Mouse (Mus musculus): ENCODE data around the gene Kazn.

The Kazn gene

GRCm38 (mm10) chr4:142242750-142243383 is 3.7 kb upstream of the Kazn start:
- no peak for DNase-seq (ENCODE audit: low read depth in 1 of 2, low spot score in 2 of 2)

- no peak for DNase-seq (ENCODE audit: low read depth in 1 of 2, low spot score in 2 of 2)
Observed at GRCm38 (mm10) chr4:142242164-142242563, 3.0 kb upstream of the Kazn start.

GRCm38 (mm10) chr4:142240874-142241273 is 1.7 kb upstream of the Kazn start:
- no peak for DNase-seq (ENCODE audit: low read depth in 1 of 2, low spot score in 2 of 2)

DNA sequence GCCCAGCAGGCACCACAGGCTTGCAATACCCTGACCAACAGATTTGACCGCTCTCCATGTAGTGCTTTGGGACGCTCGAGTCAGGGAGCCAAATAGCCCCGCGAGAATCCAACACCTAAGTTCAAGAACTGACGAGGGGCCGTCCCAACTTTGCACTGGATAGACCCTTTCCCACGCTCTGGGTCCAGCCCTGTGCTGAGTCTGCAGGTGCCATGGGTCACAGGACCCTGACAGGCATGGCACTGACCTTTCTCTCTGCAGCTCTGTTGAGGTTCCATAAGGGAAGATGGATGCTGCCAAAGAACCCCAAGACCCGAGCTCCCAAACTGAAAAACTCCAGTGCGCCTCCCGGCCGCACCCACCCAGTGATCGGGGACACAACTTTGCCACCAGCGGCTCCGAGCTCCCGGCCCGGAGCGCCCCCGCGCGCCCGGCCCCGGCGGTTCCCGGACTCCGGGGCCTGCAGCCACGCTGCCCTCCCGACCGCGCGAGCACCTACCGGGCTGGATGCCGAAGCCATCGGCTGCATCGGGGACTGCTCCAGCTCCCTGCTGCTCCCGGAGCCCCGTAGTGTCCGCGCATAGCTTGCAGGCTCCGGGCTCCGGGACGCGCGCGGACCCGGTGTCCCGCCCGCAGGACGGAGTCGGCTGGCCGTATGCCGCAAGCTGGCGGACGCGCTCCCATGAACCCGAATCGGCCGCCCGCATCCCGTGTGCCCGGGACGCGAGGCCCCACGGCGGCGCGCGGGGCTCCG is 538 bp downstream of the Kazn start:
- no peak for DNase-seq (ENCODE audit: low read depth in 1 of 2, low spot score in 2 of 2)

DNA sequence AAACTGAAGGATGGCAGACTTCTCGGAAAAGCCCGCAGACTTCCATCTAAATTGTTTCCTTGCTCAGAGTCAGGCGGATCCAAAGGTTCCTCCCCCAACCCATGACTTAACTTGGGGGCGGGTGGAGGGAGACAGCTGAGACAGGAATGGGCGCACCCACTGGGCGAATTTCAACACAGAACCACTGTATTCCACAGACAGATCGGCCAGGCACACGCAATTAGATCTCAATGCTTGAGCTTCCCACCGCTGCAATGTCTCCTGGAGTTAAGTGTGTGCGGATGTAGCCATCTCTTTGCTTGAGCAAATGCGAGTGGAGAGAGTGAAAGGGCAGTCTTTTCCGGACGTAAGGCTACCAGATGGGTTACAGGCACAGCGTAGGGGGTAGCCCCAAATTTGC is 1.2 kb downstream of the Kazn start:
- no peak for DNase-seq (ENCODE audit: low read depth in 1 of 2, low spot score in 2 of 2)

DNA sequence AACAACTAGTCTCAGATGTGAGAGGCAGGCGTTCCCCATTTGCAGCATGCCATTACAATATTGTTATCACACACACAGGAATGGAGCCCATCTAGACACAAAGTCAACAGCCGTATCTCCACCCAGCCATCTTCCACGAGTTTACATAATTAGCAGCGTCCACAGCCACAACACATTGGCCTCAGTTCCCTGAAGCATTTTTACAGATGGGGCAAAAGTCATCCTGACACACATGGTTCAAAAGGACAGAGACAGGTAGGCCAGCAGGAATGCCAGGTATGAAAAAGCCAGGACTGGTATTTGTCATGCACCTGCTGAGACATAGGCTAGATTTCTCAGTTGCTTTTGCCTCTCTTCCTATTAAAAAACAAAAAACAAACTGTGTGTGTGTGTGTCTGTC is 2.5 kb downstream of the Kazn start:
- DNase-seq (ENCODE audit: low read depth in 1 of 2, low spot score in 2 of 2): no peak

- DNase-seq (ENCODE audit: low read depth in 1 of 2, low spot score in 2 of 2): no peak
Observed at GRCm38 (mm10) chr4:142235426-142235825, 3.8 kb downstream of the Kazn start.

- no peak for DNase-seq (ENCODE audit: low read depth in 1 of 2, low spot score in 2 of 2)
Observed at GRCm38 (mm10) chr4:142234828-142235227, 4.4 kb downstream of the Kazn start.

DNA sequence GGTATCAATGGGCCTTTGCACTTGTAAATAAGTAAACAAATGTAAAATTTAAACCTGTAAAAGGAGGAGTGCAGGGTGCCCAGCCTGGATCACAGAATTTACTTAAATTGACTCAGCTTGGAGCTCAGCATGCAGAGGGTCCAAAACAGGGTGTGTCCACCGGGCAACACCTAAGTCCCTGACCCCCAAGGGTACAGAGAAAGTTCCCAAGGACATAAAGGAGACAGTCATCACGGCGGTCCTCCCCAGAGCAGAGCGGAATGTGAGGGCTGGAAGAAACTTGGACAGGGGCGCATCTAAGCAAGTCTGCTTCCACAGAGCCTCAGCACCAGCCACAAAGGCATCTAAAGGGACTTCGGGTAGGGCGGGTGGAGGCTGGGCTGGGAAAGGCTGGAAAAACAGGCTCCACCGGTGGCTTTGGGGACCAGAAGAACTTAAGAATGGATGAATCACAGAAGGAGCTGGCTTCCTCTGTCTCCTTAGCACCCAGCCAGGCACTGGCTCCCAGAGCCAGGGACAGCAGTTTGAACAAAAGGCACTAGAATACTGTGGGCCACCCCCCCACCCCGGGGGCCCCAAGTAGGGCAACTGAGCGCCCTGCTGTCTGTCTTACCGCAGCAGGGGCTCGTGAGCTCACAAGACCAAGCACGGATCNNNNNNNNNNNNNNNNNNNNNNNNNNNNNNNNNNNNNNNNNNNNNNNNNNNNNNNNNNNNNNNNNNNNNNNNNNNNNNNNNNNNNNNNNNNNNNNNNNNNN is 10.2 kb downstream of the Kazn start:
- no peak for DNase-seq (ENCODE audit: low read depth in 1 of 2, low spot score in 2 of 2)

DNA sequence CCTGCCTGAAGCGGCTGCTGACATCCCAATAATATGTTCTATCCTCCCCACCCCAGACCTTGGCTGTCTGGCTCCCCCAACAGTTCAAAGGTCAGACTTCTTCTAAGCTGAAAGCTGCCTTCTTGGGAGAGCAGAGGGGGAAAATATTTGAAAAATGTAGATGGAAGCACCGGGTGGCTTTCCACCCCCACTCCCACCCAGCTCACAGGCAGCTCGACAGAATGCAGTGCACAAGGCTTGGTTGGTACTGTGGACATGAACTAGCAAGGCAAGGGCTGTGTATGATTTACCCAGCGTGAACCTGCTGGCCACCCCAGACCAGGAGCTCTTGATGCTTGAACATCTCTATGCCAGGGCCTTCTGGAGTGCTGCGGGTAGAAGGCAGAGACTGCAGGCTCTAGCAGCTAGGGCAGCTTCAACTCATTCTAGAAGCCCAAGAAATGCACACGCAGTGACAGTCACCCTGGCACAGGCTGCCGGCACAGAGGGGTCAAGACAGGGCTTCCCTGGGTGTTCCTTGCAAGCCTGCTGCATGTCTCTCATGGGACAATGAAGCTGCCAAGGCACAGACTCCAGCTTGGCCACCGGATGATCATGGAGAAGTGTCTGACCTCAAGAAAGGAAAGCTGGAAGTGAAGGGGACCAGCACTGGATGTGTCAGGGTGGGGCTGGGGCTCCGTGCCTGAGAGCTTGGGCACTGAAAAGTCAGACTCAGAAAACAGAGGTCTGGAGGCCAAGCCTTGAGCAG is 15.1 kb downstream of the Kazn start:
- DNase-seq (ENCODE audit: low read depth in 1 of 2, low spot score in 2 of 2): no peak

GRCm38 (mm10) chr4:142222385-142222784 is 16.8 kb downstream of the Kazn start:
- no peak for DNase-seq (ENCODE audit: low read depth in 1 of 2, low spot score in 2 of 2)

DNA sequence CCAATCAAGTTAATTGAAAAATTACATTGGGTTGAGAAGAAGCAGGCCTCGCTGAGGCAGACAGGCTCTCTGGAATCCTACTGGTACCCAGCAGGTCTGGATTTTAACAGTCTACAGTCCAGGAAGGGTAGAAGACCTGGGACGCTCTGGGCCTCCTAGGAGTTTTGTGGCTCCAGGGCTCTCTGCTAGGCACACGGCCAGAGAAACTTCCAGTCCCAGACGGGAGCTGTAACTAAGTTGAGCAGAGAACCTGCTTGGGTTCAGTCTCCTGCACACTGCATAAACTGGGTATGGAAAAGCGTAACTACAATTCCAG is 17.5 kb downstream of the Kazn start:
- no peak for DNase-seq (ENCODE audit: low read depth in 1 of 2, low spot score in 2 of 2)

GRCm38 (mm10) chr4:142221025-142221756 is 18.0 kb downstream of the Kazn start:
- DNase-seq (ENCODE audit: low read depth in 1 of 2, low spot score in 2 of 2): no peak

DNA sequence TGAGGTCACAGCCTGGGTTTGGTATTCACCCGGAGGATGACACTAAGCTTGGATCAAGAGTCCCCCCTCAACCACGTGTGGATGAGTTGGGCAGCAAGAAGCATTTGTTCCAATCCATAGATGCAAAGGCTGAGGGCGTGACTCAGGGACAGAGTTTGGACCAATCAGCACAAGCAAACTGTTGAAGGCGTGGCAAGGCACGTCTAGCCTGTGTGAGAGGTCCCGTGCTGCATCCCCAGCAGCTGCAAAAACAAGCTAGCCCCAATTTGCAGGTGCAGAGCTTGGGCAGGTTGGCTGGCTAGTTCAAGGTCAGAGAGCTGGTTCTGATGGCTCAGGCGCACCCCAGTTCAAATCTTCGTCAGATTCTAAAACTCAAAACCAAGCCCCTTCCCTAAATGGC is 20.2 kb downstream of the Kazn start:
- no peak for DNase-seq (ENCODE audit: low read depth in 1 of 2, low spot score in 2 of 2)

DNA sequence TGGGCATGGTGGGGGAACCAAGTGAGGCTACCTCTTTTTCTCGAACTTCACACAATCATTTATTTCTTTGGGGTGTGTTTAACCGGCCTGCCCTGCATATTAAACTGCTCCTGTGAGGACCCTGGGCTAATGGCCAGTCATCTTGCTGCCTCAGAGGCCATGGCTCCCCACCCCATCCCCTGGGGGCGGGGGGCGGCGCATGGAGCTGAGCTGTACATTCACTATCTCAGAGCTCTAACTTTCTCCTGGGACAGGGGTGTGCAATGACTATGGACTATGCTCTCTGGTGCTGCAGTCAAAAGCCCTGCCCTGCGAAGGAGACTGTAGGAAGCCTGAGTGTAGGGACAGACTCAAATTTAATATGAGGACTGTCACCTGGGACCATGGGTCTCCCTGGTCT is 22.2 kb downstream of the Kazn start:
- DNase-seq (ENCODE audit: low read depth in 1 of 2, low spot score in 2 of 2): no peak

DNA sequence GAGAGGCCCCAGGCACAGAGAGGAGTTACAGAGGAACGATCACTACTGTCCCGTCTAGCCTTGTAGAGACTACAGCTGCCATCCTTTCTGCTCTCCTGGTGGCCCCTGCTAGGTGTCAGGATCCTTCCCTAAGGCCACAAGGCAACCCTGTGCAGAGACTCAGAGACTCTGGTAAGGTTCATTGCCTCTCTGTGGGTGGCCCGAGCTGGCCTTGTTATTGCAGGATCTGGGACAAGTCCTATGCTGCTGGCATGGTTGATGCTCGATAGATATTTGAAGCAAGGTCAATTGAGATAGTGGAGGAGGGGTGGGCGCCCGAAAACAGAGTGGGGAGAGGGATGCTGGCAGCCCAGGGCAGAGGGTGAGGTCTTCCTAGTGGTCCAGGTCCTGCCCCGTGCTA is 23.4 kb downstream of the Kazn start:
- no peak for DNase-seq (ENCODE audit: low read depth in 1 of 2, low spot score in 2 of 2)

GRCm38 (mm10) chr4:142214532-142214931 is 24.7 kb downstream of the Kazn start:
- no peak for DNase-seq (ENCODE audit: low read depth in 1 of 2, low spot score in 2 of 2)

GRCm38 (mm10) chr4:142212425-142212824 is 26.8 kb downstream of the Kazn start:
- no peak for DNase-seq (ENCODE audit: low read depth in 1 of 2, low spot score in 2 of 2)

DNA sequence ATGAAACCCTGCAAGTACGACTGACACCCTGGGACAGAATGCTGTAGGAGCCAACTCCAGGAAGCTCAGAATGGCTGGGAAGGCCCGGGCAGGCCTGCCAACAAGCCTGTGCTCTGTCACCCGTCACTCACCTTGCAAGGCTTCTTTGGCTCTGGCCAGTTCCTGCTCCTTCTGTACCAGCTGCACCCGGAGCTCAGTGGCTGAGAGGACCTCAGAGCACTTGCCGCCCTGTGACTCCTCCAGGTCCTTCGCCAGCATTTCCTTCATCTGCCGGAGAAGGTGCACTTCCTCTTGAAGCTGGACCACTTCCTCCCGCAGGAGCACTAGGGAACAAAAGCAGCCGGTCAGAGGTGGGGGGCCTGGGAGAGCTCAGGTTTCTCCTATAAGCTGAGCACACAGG is 29.3 kb downstream of the Kazn start:
- no peak for DNase-seq (ENCODE audit: low read depth in 1 of 2, low spot score in 2 of 2)

DNA sequence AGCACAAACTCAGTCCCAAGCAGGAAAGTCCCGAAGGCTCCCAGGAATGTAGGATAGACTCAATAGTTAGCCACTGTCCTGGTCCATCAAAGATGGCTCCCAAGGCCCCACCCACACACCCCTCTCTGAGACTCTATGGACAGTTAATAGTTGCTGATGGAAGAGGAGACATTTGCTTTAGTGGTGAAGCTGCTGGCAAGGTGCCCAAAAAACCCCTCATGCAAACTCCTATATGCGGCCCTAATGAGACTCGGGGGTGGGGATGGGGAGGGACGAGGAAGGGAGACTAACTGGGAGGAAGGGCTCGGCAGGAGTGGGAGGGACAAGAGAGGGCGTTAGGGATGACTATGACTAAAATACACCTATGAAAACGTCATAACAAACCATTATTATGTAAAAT is 29.7 kb downstream of the Kazn start:
- no peak for DNase-seq (ENCODE audit: low read depth in 1 of 2, low spot score in 2 of 2)

GRCm38 (mm10) chr4:142205693-142206092 is 33.5 kb downstream of the Kazn start:
- no peak for DNase-seq (ENCODE audit: low read depth in 1 of 2, low spot score in 2 of 2)

Data from monocyte, adult 2 months (primary cell).